ENCODE assay signal across 8 mouse cellular contexts in genomic region chr17:6655087-6655511, GRCm38 (mm10). TPM values are rescaled to one million over a fixed set of nuclear protein-coding genes. Genes with fewer than 3 reads are reported as not detected.
DNase-seq lines count a peak whose midpoint lies in the region; ATAC-seq lines count a peak whose summit lies in the region.
"Not testable (repeated sequence)": the region's sequence is repeated elsewhere in the genome, so short reads cannot be mapped to it uniquely, and the experiment has no call there.

No protein-coding gene starts in this region.

- intact Hi-C loops in heart, postnatal 14 days (cut with DNase I) = not testable (repeated sequence)

- H3K9ac ChIP-seq in ES-E14 (ENCODE audit: insufficient read depth, low read depth, low read length, poor library complexity, severe bottlenecking) = peak overlapping the region; percentile 75
- H3K9ac ChIP-seq in forebrain, embryonic 11.5 days (ENCODE audit: low read length) = peak overlapping the region; percentile 58
- H3K9ac ChIP-seq in neural tube, embryonic 12.5 days = peak overlapping the region; percentile 53

- H3K4me1 ChIP-seq in ES-E14 (ENCODE audit: control insufficient read depth in 2 of 2, insufficient read depth in 2 of 2, low read length in 2 of 2, poor library complexity in 1 of 2); forebrain, embryonic 11.5 days (replicated peaks; ENCODE audit: control insufficient read depth, insufficient read depth, low read length); neural tube, embryonic 12.5 days: not testable (repeated sequence)

- DNase-seq in ES-E14 (ENCODE audit: low read depth, low spot score) = not testable (repeated sequence)
- peak; percentile 93 for DNase-seq in forebrain, embryonic 11.5 days (ENCODE audit: low spot score)
- DNase-seq in heart, postnatal 14 days = peak; percentile 64 to 74
- DNase-seq in kidney, postnatal 25 days = peak; percentile 49 to 71
- DNase-seq in lung, adult 18-20 months = peak; percentile 62 to 70
- peak; percentile 76 for DNase-seq in testis, postnatal 10 days (ENCODE audit: low spot score)

- peak overlapping the region; percentile 71 to 94 for H3K4me3 ChIP-seq in ES-E14 (ENCODE audit: insufficient read depth in 1 of 2, low read depth in 1 of 2, low read length in 2 of 2, poor library complexity in 1 of 2, severe bottlenecking in 1 of 2)
- peak overlapping the region; percentile 46 for H3K4me3 ChIP-seq in forebrain, embryonic 11.5 days (ENCODE audit: low read depth, low read length)
- H3K4me3 ChIP-seq in neural tube, embryonic 12.5 days = peak overlapping the region; percentile 38

- not testable (repeated sequence) for H3K27ac ChIP-seq in ES-E14 (ENCODE audit: insufficient read depth, low read depth, low read length, poor library complexity, severe bottlenecking); forebrain, embryonic 11.5 days (ENCODE audit: low read depth, low read length)
- peak overlapping the region; percentile 20; the same call in 1 of the 2 replicates for H3K27ac ChIP-seq in neural tube, embryonic 12.5 days

- H3K4me2 ChIP-seq in forebrain, embryonic 11.5 days (ENCODE audit: low read depth, low read length, severe bottlenecking) = peak overlapping the region; percentile 37; the same call in 1 of the 2 replicates
- H3K4me2 ChIP-seq in neural tube, embryonic 12.5 days (replicated peaks) = peak overlapping the region; percentile 51

- H3K36me3 ChIP-seq in ES-E14 (ENCODE audit: control insufficient read depth, insufficient read depth, low read length, poor library complexity, severe bottlenecking); forebrain, embryonic 11.5 days (ENCODE audit: control insufficient read depth, insufficient read depth, low read length); neural tube, embryonic 12.5 days: not testable (repeated sequence)

- in situ Hi-C loops in ES-E14 (cut with MboI; ENCODE audit: low sequenced_read_pairs in 2 of 2, unreplicated experiment in 2 of 2) = not testable (repeated sequence)

- ATAC-seq in cerebellum, adult (ENCODE audit: insufficient number of reproducible peaks, low FRiP score, low TSS enrichment) = peak; percentile 62; the same call in 1 of the 2 replicates
- ATAC-seq in forebrain, embryonic 11.5 days (replicated peaks; ENCODE audit: low FRiP score) = peak; percentile 92
- peak; percentile 93 for ATAC-seq in neural tube, embryonic 12.5 days (ENCODE audit: low FRiP score, low read depth)

- H3K9me3 ChIP-seq in ES-E14 (ENCODE audit: control insufficient read depth, insufficient read depth, low read depth, low read length); forebrain, embryonic 11.5 days (ENCODE audit: control insufficient read depth, low read length); neural tube, embryonic 12.5 days: not testable (repeated sequence)

- H3K27me3 ChIP-seq in forebrain, embryonic 11.5 days (ENCODE audit: control insufficient read depth, insufficient read depth, low read length); neural tube, embryonic 12.5 days (replicated peaks): not testable (repeated sequence)

- under 1% methylated on average over 35 of the region's 36 CpGs for WGBS in forebrain, embryonic 11.5 days
- under 1% methylated on average over 36 of the region's 36 CpGs for WGBS in neural tube, embryonic 12.5 days

RNA-seq across cellular contexts. Expression of gene Dynlt1f, which starts 0.6 kb away (rescaled TPM):
- total RNA-seq in ES-E14 (2012; rRNA removed) = 164 and 165 TPM in 2 replicates
- 282 and 296 TPM in 2 replicates for polyA plus RNA-seq in forebrain, embryonic 11.5 days (2014; fragmentation: Nextera tagmentation; extraction: Ambion mirVana)
- total RNA-seq in heart, postnatal 14 days (2021) = 10 to 100 TPM; 73.6 to 75.8 TPM
- polyA plus RNA-seq in neural tube, embryonic 12.5 days (2016; fragmentation: Nextera tagmentation; extraction: Ambion mirVana) = 345 and 348 TPM in 2 replicates

RNA-seq across cellular contexts. Expression of gene Sytl3, which starts 3.8 kb away (rescaled TPM):
- 4.1 and 7.0 TPM in 2 replicates for total RNA-seq in ES-E14 (2012; rRNA removed)
- not detected in 2 replicates for polyA plus RNA-seq in forebrain, embryonic 11.5 days (2014; fragmentation: Nextera tagmentation; extraction: Ambion mirVana)
- 1 to 10 TPM in 1 of 2 experiments, under 1 TPM in 1; 0.24 to 2.9 TPM for total RNA-seq in heart, postnatal 14 days (2021)
- 0.16 and 0.18 TPM in 2 replicates for polyA plus RNA-seq in neural tube, embryonic 12.5 days (2016; fragmentation: Nextera tagmentation; extraction: Ambion mirVana)

RNA-seq across cellular contexts. Expression of gene Dynlt1c, which starts 53.6 kb away (rescaled TPM):
- total RNA-seq in ES-E14 (2012; rRNA removed) = 16.8 and 26.6 TPM in 2 replicates
- 26.0 and 36.5 TPM in 2 replicates for polyA plus RNA-seq in forebrain, embryonic 11.5 days (2014; fragmentation: Nextera tagmentation; extraction: Ambion mirVana)
- total RNA-seq in heart, postnatal 14 days (2021) = 1 to 10 TPM; 5.2 to 5.7 TPM
- polyA plus RNA-seq in neural tube, embryonic 12.5 days (2016; fragmentation: Nextera tagmentation; extraction: Ambion mirVana) = 61.0 and 78.0 TPM in 2 replicates
